Mouse (Mus musculus): ENCODE data around the gene Mpl. TPM values are rescaled to one million over a fixed set of nuclear protein-coding genes. Genes with fewer than 3 reads are reported as not detected.

Gene Mpl
- polyA plus RNA-seq, 2 experiments: 0.12 to 0.23 TPM

DNA sequence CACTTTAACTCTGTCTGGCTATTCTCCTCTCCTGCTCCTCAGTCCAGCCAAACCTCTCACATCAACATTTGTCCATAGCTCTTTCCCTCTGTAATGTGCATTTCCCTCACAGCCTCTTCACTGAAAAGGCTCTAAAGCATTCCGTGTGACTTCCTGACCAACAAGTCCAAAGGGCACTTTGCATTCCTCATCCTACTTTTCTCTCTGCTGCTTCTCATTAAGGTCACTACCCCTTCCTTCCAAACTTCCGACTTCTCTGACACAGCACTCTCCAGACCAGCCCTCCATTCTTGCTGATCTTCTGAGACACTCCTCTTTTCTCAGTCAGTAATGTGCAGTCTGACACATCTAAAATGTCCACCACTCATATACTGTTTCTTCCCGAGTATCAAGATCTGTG, 60.9 kb downstream of the Mpl start:
- H3K36me3 ChIP-seq (ENCODE audit: control insufficient read depth, insufficient read depth, low read length): peaks cover 93% of the 10 kb centered on the region
- no peak overlapping the region for H3K4me3 ChIP-seq (replicated peaks; ENCODE audit: low read length)
- ATAC-seq (ENCODE audit: low FRiP score, low read depth) (no peak), DNase-seq (ENCODE audit: low spot score) (no peak)
- H3K4me1 ChIP-seq (ENCODE audit: control insufficient read depth, insufficient read depth, low read length): no peaks in the 10 kb centered on the region
- H3K27ac ChIP-seq (replicated peaks; ENCODE audit: low read depth, low read length): no peak overlapping the region
- no peak overlapping the region for H3K9ac ChIP-seq (ENCODE audit: low read depth, low read length, severe bottlenecking)
- H3K4me2 ChIP-seq (replicated peaks; ENCODE audit: low read depth, low read length, severe bottlenecking): no peak overlapping the region
- H3K27me3 ChIP-seq (ENCODE audit: control insufficient read depth, insufficient read depth, low read length): no peaks in the 10 kb centered on the region
- 70% methylated on average over 3 of the region's 3 CpGs for whole genome bisulfite sequencing
- TF ChIP-seq POLR2A (IDR thresholded peaks at IDR 0.05; ENCODE audit: borderline replicate concordance, extremely low read depth, insufficient read depth, insufficient read length): no peak
- no peaks in the 10 kb centered on the region for H3K9me3 ChIP-seq (ENCODE audit: control insufficient read depth, low read length)

DNA sequence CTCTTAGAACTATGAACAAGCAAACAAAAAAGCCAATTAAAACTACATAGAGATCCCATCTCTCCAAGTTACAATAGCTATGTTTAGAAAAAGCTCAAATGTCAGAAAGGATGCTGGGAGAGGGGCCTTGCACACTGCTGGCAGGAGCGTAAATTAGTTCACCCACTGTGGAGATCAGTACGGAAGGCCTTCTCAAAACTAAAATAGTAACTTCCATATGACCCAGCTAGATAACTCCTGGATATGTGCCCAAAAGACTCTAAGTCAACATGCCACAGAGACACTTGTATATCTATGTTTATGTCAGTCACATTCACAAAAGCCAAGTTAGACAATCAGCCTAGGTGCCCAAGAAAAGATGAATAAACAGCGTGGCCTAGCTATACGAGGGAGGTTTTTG, 62.0 kb downstream of the Mpl start:
- TF ChIP-seq POLR2A (IDR thresholded peaks at IDR 0.05; ENCODE audit: borderline replicate concordance, extremely low read depth, insufficient read depth, insufficient read length): no peak
- Histone ChIP-seq H3K27me3 (ENCODE audit: control insufficient read depth, insufficient read depth, low read length) (no peaks in the 10 kb centered on the region), H3K4me3 (replicated peaks; ENCODE audit: low read length) (no peak overlapping the region), H3K4me1 (ENCODE audit: control insufficient read depth, insufficient read depth, low read length) (no peaks in the 10 kb centered on the region), H3K4me2 (replicated peaks; ENCODE audit: low read depth, low read length, severe bottlenecking) (no peak overlapping the region), H3K9me3 (ENCODE audit: control insufficient read depth, low read length) (no peaks in the 10 kb centered on the region), H3K27ac (replicated peaks; ENCODE audit: low read depth, low read length) (no peak overlapping the region), H3K9ac (ENCODE audit: low read depth, low read length, severe bottlenecking) (no peak overlapping the region), H3K36me3 (ENCODE audit: control insufficient read depth, insufficient read depth, low read length) (peaks cover 94% of the 10 kb centered on the region)
- DNase-seq (ENCODE audit: low spot score) (no peak), ATAC-seq (ENCODE audit: low FRiP score, low read depth) (no peak)
- WGBS: 93% methylated on average over 4 of the region's 4 CpGs

DNA sequence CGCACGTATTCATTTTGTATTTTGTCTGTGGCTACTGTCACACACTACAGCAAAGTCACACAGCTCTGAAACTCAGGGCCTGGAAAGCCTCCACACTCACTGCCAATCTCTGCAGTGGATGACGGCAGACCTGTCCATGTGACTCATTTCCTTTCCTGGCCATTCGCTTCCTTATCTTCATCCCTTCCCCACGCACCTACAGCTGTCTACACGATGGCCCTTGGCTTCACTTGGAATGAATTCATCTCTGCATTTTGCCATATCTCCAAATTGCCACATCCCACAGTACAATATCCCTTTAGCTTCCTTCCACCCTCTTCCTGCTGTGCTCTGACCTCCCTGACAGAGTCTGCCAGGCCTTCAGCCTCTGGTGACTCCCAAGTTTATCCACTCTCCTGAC, 62.8 kb downstream of the Mpl start:
- Histone ChIP-seq H3K9me3 (ENCODE audit: control insufficient read depth, low read length) (no peaks in the 10 kb centered on the region), H3K4me2 (replicated peaks; ENCODE audit: low read depth, low read length, severe bottlenecking) (no peak overlapping the region), H3K9ac (ENCODE audit: low read depth, low read length, severe bottlenecking) (no peak overlapping the region), H3K4me3 (replicated peaks; ENCODE audit: low read length) (no peak overlapping the region), H3K36me3 (ENCODE audit: control insufficient read depth, insufficient read depth, low read length) (peaks cover 95% of the 10 kb centered on the region), H3K27ac (replicated peaks; ENCODE audit: low read depth, low read length) (no peak overlapping the region), H3K4me1 (ENCODE audit: control insufficient read depth, insufficient read depth, low read length) (no peaks in the 10 kb centered on the region), H3K27me3 (ENCODE audit: control insufficient read depth, insufficient read depth, low read length) (no peaks in the 10 kb centered on the region)
- TF ChIP-seq POLR2A (IDR thresholded peaks at IDR 0.05; ENCODE audit: borderline replicate concordance, extremely low read depth, insufficient read depth, insufficient read length): no peak
- DNase-seq (ENCODE audit: low spot score): no peak
- WGBS: 91% methylated on average over 6 of the region's 6 CpGs
- ATAC-seq (ENCODE audit: low FRiP score, low read depth): no peak

Other genes with a start within 250 kb of the Mpl start
- gene Ptprf, start 166.1 kb downstream of the Mpl start, polyA plus RNA-seq (2012; rRNA removed): 85.0 and 108 TPM in 2 replicates
- gene Ptprf, start 166.1 kb downstream of the Mpl start, polyA plus RNA-seq (2014; fragmentation: Nextera tagmentation; extraction: Ambion mirVana): 71.9 and 78.1 TPM in 2 replicates
- gene Szt2, start 48.2 kb downstream of the Mpl start, polyA plus RNA-seq (2012; rRNA removed): 37.2 and 47.6 TPM in 2 replicates
- gene Szt2, start 48.2 kb downstream of the Mpl start, polyA plus RNA-seq (2014; fragmentation: Nextera tagmentation; extraction: Ambion mirVana): 11.7 and 12.4 TPM in 2 replicates
- 60.2 and 79.0 TPM in 2 replicates for gene Med8, start 48.2 kb downstream of the Mpl start, polyA plus RNA-seq (2012; rRNA removed)
- 94.4 and 96.3 TPM in 2 replicates for gene Med8, start 48.2 kb downstream of the Mpl start, polyA plus RNA-seq (2014; fragmentation: Nextera tagmentation; extraction: Ambion mirVana)
- 147 and 170 TPM in 2 replicates for gene Elovl1, start 29.4 kb downstream of the Mpl start, polyA plus RNA-seq (2012; rRNA removed)
- 106 and 135 TPM in 2 replicates for gene Elovl1, start 29.4 kb downstream of the Mpl start, polyA plus RNA-seq (2014; fragmentation: Nextera tagmentation; extraction: Ambion mirVana)
- 144 and 152 TPM in 2 replicates for gene Cdc20, start 20.2 kb downstream of the Mpl start, polyA plus RNA-seq (2012; rRNA removed)
- gene Cdc20, start 20.2 kb downstream of the Mpl start, polyA plus RNA-seq (2014; fragmentation: Nextera tagmentation; extraction: Ambion mirVana): 189 and 198 TPM in 2 replicates
- gene Tie1, start 32.5 kb upstream of the Mpl start, polyA plus RNA-seq (2012; rRNA removed): 27.1 and 34.2 TPM in 2 replicates
- gene Tie1, start 32.5 kb upstream of the Mpl start, polyA plus RNA-seq (2014; fragmentation: Nextera tagmentation; extraction: Ambion mirVana): 16.7 and 17.7 TPM in 2 replicates
- gene 2610528J11Rik, start 69.5 kb upstream of the Mpl start, polyA plus RNA-seq (2012; rRNA removed): 3.7 and 4.3 TPM in 2 replicates
- 9.5 and 10.9 TPM in 2 replicates for gene 2610528J11Rik, start 69.5 kb upstream of the Mpl start, polyA plus RNA-seq (2014; fragmentation: Nextera tagmentation; extraction: Ambion mirVana)
- 5.2 and 6.0 TPM in 2 replicates for gene Tmem125, start 86.5 kb upstream of the Mpl start, polyA plus RNA-seq (2012; rRNA removed)
- gene Tmem125, start 86.5 kb upstream of the Mpl start, polyA plus RNA-seq (2014; fragmentation: Nextera tagmentation; extraction: Ambion mirVana): 7.6 and 11.1 TPM in 2 replicates
- 0.08 and 0.18 TPM in 2 replicates for gene Cfap57, start 163.3 kb upstream of the Mpl start, polyA plus RNA-seq (2012; rRNA removed)
- gene Cfap57, start 163.3 kb upstream of the Mpl start, polyA plus RNA-seq (2014; fragmentation: Nextera tagmentation; extraction: Ambion mirVana): 0.25 and 0.65 TPM in 2 replicates
- gene Ebna1bp2, start 163.3 kb upstream of the Mpl start, polyA plus RNA-seq (2012; rRNA removed): 62.1 and 100 TPM in 2 replicates
- 139 and 148 TPM in 2 replicates for gene Ebna1bp2, start 163.3 kb upstream of the Mpl start, polyA plus RNA-seq (2014; fragmentation: Nextera tagmentation; extraction: Ambion mirVana)
- gene Olfr62, start 201.4 kb upstream of the Mpl start, polyA plus RNA-seq (2012; rRNA removed): not detected in 2 replicates
- gene Olfr62, start 201.4 kb upstream of the Mpl start, polyA plus RNA-seq (2014; fragmentation: Nextera tagmentation; extraction: Ambion mirVana): not detected in 2 replicates
- 0.36 and 0.38 TPM in 2 replicates for gene Olfr1342, start 235.2 kb upstream of the Mpl start, polyA plus RNA-seq (2012; rRNA removed)
- gene Olfr1342, start 235.2 kb upstream of the Mpl start, polyA plus RNA-seq (2014; fragmentation: Nextera tagmentation; extraction: Ambion mirVana): not detected in 2 replicates
- gene Olfr1341, start 246.0 kb upstream of the Mpl start, polyA plus RNA-seq (2012; rRNA removed): not detected in 2 replicates
- not detected in 2 replicates for gene Olfr1341, start 246.0 kb upstream of the Mpl start, polyA plus RNA-seq (2014; fragmentation: Nextera tagmentation; extraction: Ambion mirVana)